Mouse (Mus musculus) neural tube, embryonic 14.5 days (tissue): Measurements from ENCODE around the gene Ube2c. TPM values are rescaled to one million over a fixed set of nuclear protein-coding genes. Genes with fewer than 3 reads are reported as not detected.

Source experiments
- ATAC-seq: fragments of 200-750 bp; cut with Nextera tagmentation; 2 replicates; pipeline ENCODE4 v1.8.0; 2017; ENCODE audit warnings: low read depth, mild to moderate bottlenecking, moderate TSS enrichment, moderate library complexity
- H3K27ac ChIP-seq: fragments of 300-500 bp; sonication (generic); 2 replicates; pipeline ENCODE4 v1.5.1; 2014; ENCODE audit warnings: low read depth, mild to moderate bottlenecking, control low read depth, low read length, moderate library complexity, mixed read lengths
- H3K27me3 ChIP-seq: fragments of 300-500 bp; sonication (generic); 2 replicates; pipeline ENCODE4 v1.6.1; 2014; ENCODE audit warnings: low read length; ENCODE audit not compliant: control insufficient read depth, insufficient read depth
- H3K36me3 ChIP-seq: fragments of 300-500 bp; sonication (generic); 2 replicates; pipeline ENCODE4 v1.6.1; 2014; ENCODE audit warnings: low read length, mixed read lengths; ENCODE audit not compliant: control insufficient read depth, insufficient read depth
- H3K4me1 ChIP-seq: fragments of 300-500 bp; sonication (generic); 2 replicates; pipeline ENCODE4 v1.6.1; 2014; ENCODE audit warnings: low read length; ENCODE audit not compliant: control insufficient read depth, insufficient read depth
- H3K4me2 ChIP-seq: fragments of 300-500 bp; sonication (generic); 2 replicates; pipeline ENCODE4 v1.6.1; 2014; ENCODE audit warnings: mild to moderate bottlenecking, low read depth, low read length, control low read depth
- H3K4me3 ChIP-seq: fragments of 300-500 bp; sonication (generic); 2 replicates; pipeline ENCODE4 v1.5.1; 2014; ENCODE audit warnings: low read depth, low read length, control low read depth, mixed read lengths
- H3K9ac ChIP-seq: fragments of 300-500 bp; sonication (generic); replicated peaks from 2 replicates; pipeline ENCODE4 v1.6.1; 2014; ENCODE audit warnings: low read depth, mild to moderate bottlenecking, control low read depth, low read length, mixed read lengths
- H3K9me3 ChIP-seq: fragments of 300-500 bp; sonication (generic); 2 replicates; pipeline ENCODE4 v1.6.1; 2016; ENCODE audit warnings: low read length; ENCODE audit not compliant: control insufficient read depth
- WGBS: fragments of 180-500 bp; shearing (Covaris S2); extraction: QIAGEN DNeasy Blood & Tissue Kit; methylation state at CpG from one replicate; pipeline ENCODE4 v1.1.7; 2014; 5-methylcytosine and 5-hydroxymethylcytosine counted together
- polyA plus RNA-seq: library from polyadenylated mRNA; unstranded; fragments of >200 nt; fragmentation: Nextera tagmentation; extraction: Ambion mirVana; gene quantifications from 2 replicates; pipeline ENCODE4 v1.2.1, GENCODE M21; 2014

The Ube2c gene
- polyA plus RNA-seq: 30.6 and 38.9 TPM in 2 replicates

GRCm38 (mm10) chr2:164769258-164770037 is at the start of gene Ube2c:
TSS of gene Ube2c (plus strand) at chr2:164769898.
- H3K4me2 ChIP-seq: peak within 1 kb of the TSS; percentile 95
- peak; percentile 100 for ATAC-seq
- H3K9me3 ChIP-seq: no peaks in the 10 kb centered on the region
- 3% methylated on average over 53 of the region's 53 CpGs for WGBS
- peak within 1 kb of the TSS; percentile 39; the same call in 1 of the 2 replicates for H3K9ac ChIP-seq
- no peaks in the 10 kb centered on the region for H3K27me3 ChIP-seq
- H3K36me3 ChIP-seq: peaks cover 22% of the 10 kb centered on the region
- H3K4me1 ChIP-seq: peaks cover 12% of the 10 kb centered on the region
- no peak within 1 kb of the TSS for H3K27ac ChIP-seq
- peak within 1 kb of the TSS; percentile 67 for H3K4me3 ChIP-seq

- no peak for ATAC-seq
- Histone ChIP-seq H3K36me3 (no peaks in the 10 kb centered on the region), H3K9me3 (no peaks in the 10 kb centered on the region), H3K4me2 (no peak overlapping the region), H3K9ac (no peak overlapping the region), H3K4me3 (no peak overlapping the region), H3K27me3 (no peaks in the 10 kb centered on the region), H3K27ac (no peak overlapping the region), H3K4me1 (no peaks in the 10 kb centered on the region)
- WGBS: 68% methylated on average over 4 of the region's 4 CpGs
Measured at GRCm38 (mm10) chr2:164723276-164723675, 46.4 kb upstream of the Ube2c start.

DNA sequence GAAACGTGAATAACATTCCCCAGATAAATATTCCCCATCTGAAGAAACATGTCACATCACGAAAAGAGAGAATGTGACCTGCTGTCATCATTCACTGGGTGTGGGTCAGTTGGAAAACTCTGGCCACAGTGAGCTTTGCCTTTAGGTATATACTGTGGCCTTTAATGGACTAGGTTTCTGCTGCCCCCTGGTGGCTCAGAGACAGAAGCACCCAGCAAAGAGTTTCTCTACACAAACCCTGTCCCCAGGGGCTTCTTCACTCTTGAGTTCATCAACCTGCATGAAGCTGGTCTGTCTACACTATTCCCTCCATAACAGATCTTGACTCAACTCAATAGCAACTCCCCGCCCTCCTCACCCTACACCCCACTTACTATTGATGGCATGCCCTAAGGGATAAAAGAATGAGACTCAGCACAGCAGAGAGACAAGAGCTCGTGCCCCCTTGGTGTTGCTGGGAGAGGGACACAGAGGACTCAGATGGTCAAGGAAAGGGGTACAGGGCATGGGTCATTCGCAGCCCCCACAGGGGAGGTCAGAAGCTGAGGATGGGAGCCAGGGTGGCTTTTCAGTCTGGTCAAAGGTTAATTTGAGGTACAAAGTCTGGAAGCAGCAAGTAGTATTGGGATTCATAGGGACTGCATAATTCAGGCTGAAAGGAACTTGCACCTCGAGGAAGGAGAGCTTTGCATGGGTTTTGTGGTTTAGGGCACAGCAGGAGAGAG is 43.6 kb upstream of the Ube2c start:
- Histone ChIP-seq H3K9ac (no peak overlapping the region), H3K27me3 (no peaks in the 10 kb centered on the region), H3K4me2 (no peak overlapping the region), H3K27ac (no peak overlapping the region), H3K4me1 (no peaks in the 10 kb centered on the region), H3K36me3 (no peaks in the 10 kb centered on the region), H3K9me3 (no peaks in the 10 kb centered on the region), H3K4me3 (no peak overlapping the region)
- peak; percentile 38; the same call in 1 of the 2 replicates for ATAC-seq
- 27% methylated on average over 6 of the region's 6 CpGs for WGBS

DNA sequence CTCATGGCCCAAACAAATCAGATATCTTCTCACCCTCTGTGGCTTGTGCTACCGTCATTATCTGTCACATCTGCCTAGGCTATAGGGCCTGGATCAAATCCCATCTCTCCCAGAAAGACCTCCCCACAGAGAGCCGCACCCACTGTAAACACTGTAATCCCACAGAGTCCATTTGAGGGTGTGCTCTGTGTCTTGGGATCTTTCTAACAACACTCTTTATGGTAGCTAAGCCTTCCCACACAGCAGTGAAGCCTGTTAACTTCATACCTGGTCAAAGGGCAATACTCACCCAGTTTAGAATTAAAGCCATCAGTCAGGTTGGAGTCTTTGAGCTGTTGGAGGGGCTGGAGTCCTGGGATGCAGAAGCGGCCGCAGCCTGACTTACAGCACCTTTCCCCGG is 38.0 kb upstream of the Ube2c start:
- no peak overlapping the region for H3K4me2 ChIP-seq
- 82% methylated on average over 5 of the region's 5 CpGs for WGBS
- H3K9ac ChIP-seq: no peak overlapping the region
- no peak overlapping the region for H3K27ac ChIP-seq
- no peaks in the 10 kb centered on the region for H3K9me3 ChIP-seq
- H3K4me1 ChIP-seq: no peaks in the 10 kb centered on the region
- H3K36me3 ChIP-seq: no peaks in the 10 kb centered on the region
- no peaks in the 10 kb centered on the region for H3K27me3 ChIP-seq
- no peak overlapping the region for H3K4me3 ChIP-seq
- ATAC-seq: no peak

DNA sequence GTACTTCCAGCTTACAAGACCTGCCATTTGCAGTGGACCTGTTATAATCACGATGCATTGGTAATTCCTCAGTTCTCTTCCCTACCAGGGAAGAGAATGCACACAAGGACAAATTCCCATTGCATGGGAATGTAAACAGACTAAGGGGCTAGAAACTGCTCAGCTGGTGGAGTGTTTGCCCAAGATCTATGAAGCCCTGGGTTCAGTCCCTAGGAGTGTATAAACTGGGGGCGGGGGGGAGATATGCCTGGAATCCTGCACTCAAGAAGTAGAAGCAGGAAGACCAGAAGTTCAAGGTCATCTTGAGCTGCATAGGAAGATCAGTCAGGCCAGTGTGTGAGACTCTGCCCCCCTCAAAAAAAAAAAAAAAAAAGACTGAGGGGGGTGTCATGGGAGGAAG is 36.4 kb upstream of the Ube2c start:
- no peaks in the 10 kb centered on the region for H3K36me3 ChIP-seq
- ATAC-seq: no peak
- no peak overlapping the region for H3K4me2 ChIP-seq
- H3K27me3 ChIP-seq: no peaks in the 10 kb centered on the region
- no peaks in the 10 kb centered on the region for H3K9me3 ChIP-seq
- H3K4me1 ChIP-seq: no peaks in the 10 kb centered on the region
- no peak overlapping the region for H3K27ac ChIP-seq
- no peak overlapping the region for H3K9ac ChIP-seq
- WGBS: 76% methylated on average over 2 of the region's 2 CpGs
- no peak overlapping the region for H3K4me3 ChIP-seq

DNA sequence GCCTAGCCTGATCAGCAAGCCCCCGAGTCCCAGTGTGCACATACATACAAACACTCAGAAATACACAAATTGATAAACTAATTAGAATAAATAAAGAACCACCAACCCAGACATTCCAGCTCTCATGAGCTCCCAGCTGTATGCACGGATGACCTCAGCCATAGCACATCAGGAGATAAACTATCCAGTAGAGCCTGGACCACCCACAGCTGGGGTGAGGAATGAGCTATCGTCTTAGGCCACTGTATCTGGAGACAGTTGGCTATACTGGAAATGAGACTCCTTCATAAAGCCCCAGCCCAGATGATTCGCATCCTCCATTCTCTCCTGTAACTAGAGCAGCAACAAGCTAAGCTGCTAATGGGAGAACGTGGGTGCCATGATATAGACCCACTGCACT is 34.9 kb upstream of the Ube2c start:
- WGBS: 86% methylated on average over 5 of the region's 5 CpGs
- Histone ChIP-seq H3K36me3 (no peaks in the 10 kb centered on the region), H3K4me2 (no peak overlapping the region), H3K27ac (no peak overlapping the region), H3K9ac (no peak overlapping the region), H3K4me3 (no peak overlapping the region), H3K4me1 (no peaks in the 10 kb centered on the region), H3K9me3 (no peaks in the 10 kb centered on the region), H3K27me3 (no peaks in the 10 kb centered on the region)
- no peak for ATAC-seq

DNA sequence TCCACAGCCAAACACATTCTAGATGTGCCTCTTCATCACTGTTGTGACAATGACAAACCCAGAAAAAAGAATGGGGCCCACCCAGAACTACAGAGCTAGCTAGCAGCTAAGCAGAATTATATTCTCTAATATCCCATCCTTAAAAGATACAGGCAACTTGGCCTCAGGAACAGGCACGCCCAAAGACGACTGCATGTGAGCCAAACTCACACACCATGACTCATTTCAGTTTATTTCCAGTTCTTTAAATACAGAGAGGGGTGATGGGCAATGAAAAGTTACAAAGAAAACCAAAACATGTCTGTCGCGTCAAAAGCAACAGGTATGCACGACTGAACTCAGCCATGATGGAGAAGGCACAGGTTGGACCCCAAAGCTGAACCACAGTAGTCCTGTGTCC is 34.3 kb upstream of the Ube2c start:
- no peak overlapping the region for H3K9ac ChIP-seq
- no peak overlapping the region for H3K4me3 ChIP-seq
- H3K9me3 ChIP-seq: no peaks in the 10 kb centered on the region

DNA sequence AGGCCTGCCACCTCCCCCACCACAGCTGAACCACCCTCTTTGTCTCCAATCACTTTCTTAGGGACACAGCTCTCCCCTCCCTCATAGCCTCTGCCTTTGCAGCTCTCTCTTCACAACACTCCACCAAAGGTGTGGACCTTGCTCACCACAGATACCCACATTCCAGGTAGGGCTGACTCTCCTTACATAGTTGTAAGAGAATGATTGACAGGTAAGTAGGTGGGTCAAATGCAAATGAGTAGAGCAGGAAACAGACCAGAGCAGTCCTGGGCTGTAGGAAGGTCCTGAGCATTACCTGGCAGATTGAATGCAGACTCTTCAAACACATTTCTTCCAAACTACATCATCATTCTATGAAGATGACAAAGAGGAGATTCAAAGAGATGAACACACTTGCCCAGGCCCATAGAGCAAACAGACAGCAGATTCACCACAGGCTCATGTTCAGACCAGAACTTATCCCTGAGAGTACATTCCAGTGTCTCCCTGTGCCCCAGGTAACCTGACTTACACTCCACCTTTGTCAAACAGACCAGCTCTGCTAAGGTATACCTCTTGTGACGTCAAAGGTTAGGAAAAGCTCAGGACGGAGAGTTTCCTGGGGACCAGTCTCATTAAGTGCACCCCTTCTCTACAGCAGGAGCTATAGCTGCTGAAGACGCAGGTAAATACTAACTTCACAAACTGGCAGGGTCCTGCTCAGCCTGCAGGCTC is 32.2 kb upstream of the Ube2c start:
- H3K27me3 ChIP-seq: no peaks in the 10 kb centered on the region
- H3K27ac ChIP-seq: no peak overlapping the region
- no peak overlapping the region for H3K4me2 ChIP-seq
- no peak overlapping the region for H3K9ac ChIP-seq
- WGBS: 73% methylated on average over 3 of the region's 3 CpGs
- no peak overlapping the region for H3K4me3 ChIP-seq
- H3K4me1 ChIP-seq: no peaks in the 10 kb centered on the region
- no peak for ATAC-seq
- H3K36me3 ChIP-seq: no peaks in the 10 kb centered on the region
- H3K9me3 ChIP-seq: no peaks in the 10 kb centered on the region

More for the DNA sequence above, 34.3 kb upstream of the Ube2c start:
- 92% methylated on average over 5 of the region's 5 CpGs for WGBS
- Histone ChIP-seq H3K4me2 (no peak overlapping the region), H3K27ac (no peak overlapping the region), H3K4me1 (no peaks in the 10 kb centered on the region), H3K27me3 (no peaks in the 10 kb centered on the region), H3K36me3 (no peaks in the 10 kb centered on the region)
- ATAC-seq: no peak

DNA sequence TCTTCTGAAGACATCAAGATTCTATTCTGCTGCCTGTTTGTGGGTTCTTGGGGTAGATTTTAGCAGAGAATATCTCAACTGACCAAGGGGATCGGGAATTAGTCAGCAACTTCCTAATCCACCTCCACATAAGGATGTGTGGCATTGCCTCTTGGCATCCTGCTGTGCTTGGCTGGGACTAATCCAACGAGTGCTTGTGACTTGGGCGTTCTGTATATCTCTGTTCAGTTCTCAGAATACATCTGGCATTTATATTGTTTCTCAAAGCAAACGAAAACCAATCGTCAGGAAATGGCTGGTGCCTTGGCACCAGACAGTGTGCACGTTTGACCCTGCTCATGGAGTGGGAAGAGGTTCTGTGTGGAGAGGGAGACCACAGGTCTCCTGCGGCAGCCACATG is 29.8 kb upstream of the Ube2c start:
- Histone ChIP-seq H3K4me3 (no peak overlapping the region), H3K27ac (no peak overlapping the region), H3K36me3 (no peaks in the 10 kb centered on the region), H3K9me3 (no peaks in the 10 kb centered on the region), H3K9ac (no peak overlapping the region), H3K4me1 (peaks cover under 1% of the 10 kb centered on the region), H3K4me2 (no peak overlapping the region), H3K27me3 (no peaks in the 10 kb centered on the region)
- WGBS: 72% methylated on average over 7 of the region's 7 CpGs
- ATAC-seq: no peak
